Mouse (Mus musculus): Measurements from ENCODE around the gene Oser1. TPM values are rescaled to one million over a fixed set of nuclear protein-coding genes. Genes with fewer than 3 reads are reported as not detected.

Oser1 gene
- polyA plus RNA-seq, 1 experiment from 2014 or later, result 74.9 TPM

GRCm38 (mm10) chr2:163393241-163393640 lies 31.3 kb downstream of the Oser1 start:
- 88% methylated on average over 10 of the region's 10 CpGs for WGBS
- no peak for ATAC-seq (replicated peaks; ENCODE audit: low FRiP score, low read depth)
- no peak for TF ChIP-seq CTCF (IDR thresholded peaks at IDR 0.05; ENCODE audit: low read depth)
- no peak overlapping the region for H3K4me2 ChIP-seq (ENCODE audit: low read length)
- no peaks in the 10 kb centered on the region for H3K27me3 ChIP-seq (ENCODE audit: insufficient read depth, low read length)
- no peak overlapping the region for H3K9ac ChIP-seq (ENCODE audit: low read depth, low read length)
- H3K4me1 ChIP-seq (replicated peaks; ENCODE audit: insufficient read depth, low read length), result peaks cover 14% of the 10 kb centered on the region
- no peaks in the 10 kb centered on the region for H3K9me3 ChIP-seq (replicated peaks; ENCODE audit: low read length)
- no peak overlapping the region for H3K27ac ChIP-seq
- no peak for DNase-seq (ENCODE audit: low spot score)
- H3K4me3 ChIP-seq (replicated peaks; ENCODE audit: low read depth, low read length), result no peak overlapping the region
- no peaks in the 10 kb centered on the region for H3K36me3 ChIP-seq (ENCODE audit: insufficient read depth, low read length)

DNA sequence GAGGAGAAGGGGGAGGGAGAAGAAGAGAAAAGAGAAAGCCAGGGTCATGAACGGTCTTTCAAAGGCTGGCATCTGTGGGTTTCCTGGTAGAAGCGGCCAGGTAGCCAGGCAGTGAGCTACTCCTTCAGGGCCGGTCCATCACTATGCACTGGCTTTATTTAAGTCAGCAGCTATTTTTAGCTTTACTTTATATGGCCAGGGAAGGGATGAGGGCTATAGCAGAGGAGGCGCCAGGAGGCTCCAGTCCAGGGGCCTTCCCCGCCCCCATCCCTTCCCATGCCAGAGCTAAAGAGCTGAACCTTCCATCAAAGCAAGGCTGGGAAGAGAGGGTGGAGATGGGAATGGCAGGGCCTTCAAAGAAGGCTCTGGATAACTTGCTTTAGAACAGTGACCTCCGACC lies 32.1 kb downstream of the Oser1 start:
- Histone ChIP-seq H3K4me1 (replicated peaks; ENCODE audit: insufficient read depth, low read length) (peaks cover 9% of the 10 kb centered on the region; the same call in 1 of the 2 replicates), H3K9me3 (replicated peaks; ENCODE audit: low read length) (no peaks in the 10 kb centered on the region), H3K36me3 (ENCODE audit: insufficient read depth, low read length) (no peaks in the 10 kb centered on the region), H3K9ac (ENCODE audit: low read depth, low read length) (no peak overlapping the region), H3K4me2 (ENCODE audit: low read length) (no peak overlapping the region), H3K27ac (no peak overlapping the region), H3K27me3 (ENCODE audit: insufficient read depth, low read length) (no peaks in the 10 kb centered on the region), H3K4me3 (replicated peaks; ENCODE audit: low read depth, low read length) (no peak overlapping the region)
- DNase-seq (ENCODE audit: low spot score), result no peak
- 74% methylated on average over 6 of the region's 6 CpGs for WGBS
- ATAC-seq (replicated peaks; ENCODE audit: low FRiP score, low read depth), result no peak
- no peak for TF ChIP-seq CTCF (IDR thresholded peaks at IDR 0.05; ENCODE audit: low read depth)

DNA sequence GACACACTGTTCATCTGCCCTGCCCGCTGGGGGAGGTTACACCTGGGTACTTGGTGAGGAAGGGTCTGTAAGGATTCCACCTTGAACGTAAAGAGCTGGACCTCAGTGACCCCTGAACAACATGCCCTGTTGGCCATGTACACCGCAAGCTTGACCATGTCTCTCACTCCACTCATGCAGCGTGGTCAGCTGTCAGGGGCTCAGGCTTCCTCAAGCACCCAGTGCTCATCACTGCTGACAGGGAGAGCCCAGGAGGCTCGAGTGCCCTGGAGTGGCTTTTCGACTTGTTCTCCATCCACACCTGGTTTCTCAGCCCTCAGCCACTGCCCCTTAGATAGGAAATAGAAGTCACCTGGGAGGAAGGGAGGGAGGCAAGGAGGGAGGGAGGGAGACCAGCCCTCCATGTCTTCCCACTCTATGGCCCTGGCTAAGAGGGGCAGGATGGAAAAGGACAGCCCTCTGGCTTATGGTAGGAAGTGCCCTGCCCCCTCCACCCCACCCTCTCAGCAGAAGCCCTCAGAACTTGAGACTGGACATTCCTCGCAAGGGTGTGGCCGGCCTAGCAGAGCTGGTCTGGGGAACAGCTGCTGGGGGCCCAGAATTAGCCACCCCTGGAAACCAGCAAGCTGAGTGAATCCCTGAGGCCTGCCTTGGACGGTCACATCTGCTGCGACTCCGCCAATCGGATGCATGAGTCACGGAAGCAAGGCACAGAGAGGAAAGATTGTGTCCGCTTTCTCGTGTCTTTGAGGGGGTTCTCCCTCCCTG lies 37.9 kb downstream of the Oser1 start:
- ATAC-seq (replicated peaks; ENCODE audit: low FRiP score, low read depth), result no peak
- no peak for TF ChIP-seq CTCF (IDR thresholded peaks at IDR 0.05; ENCODE audit: low read depth)
- Histone ChIP-seq H3K36me3 (ENCODE audit: insufficient read depth, low read length) (no peaks in the 10 kb centered on the region), H3K4me2 (ENCODE audit: low read length) (no peak overlapping the region), H3K4me3 (replicated peaks; ENCODE audit: low read depth, low read length) (no peak overlapping the region), H3K9me3 (replicated peaks; ENCODE audit: low read length) (no peaks in the 10 kb centered on the region), H3K9ac (ENCODE audit: low read depth, low read length) (no peak overlapping the region), H3K4me1 (replicated peaks; ENCODE audit: insufficient read depth, low read length) (no peaks in the 10 kb centered on the region), H3K27ac (no peak overlapping the region), H3K27me3 (ENCODE audit: insufficient read depth, low read length) (no peaks in the 10 kb centered on the region)
- peak; percentile 29 for DNase-seq (ENCODE audit: low spot score)
- WGBS, result 70% methylated on average over 15 of the region's 15 CpGs

DNA sequence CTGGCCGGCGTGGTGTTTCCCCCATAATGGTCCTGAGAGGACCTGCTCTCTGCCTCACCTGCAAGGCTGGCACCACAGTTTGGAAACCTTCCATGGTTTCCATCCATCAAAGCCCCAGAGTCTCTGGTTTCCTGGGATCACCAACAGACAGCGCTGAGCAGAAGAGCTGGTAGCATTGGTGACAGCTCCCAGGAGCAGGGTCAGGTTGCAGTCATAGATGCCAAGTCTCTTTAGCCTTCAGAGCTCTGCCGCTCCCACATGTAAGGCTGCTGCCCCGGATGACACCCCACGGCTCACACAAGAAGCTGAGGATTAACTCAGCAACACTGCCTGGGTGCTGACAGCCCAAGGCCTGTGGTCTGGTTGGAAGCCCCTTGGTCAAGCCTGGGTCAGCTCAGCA lies 39.4 kb downstream of the Oser1 start:
- WGBS, result 63% methylated on average over 6 of the region's 6 CpGs
- no peak for DNase-seq (ENCODE audit: low spot score)
- no peaks in the 10 kb centered on the region for H3K36me3 ChIP-seq (ENCODE audit: insufficient read depth, low read length)
- H3K27ac ChIP-seq, result no peak overlapping the region
- H3K9ac ChIP-seq (ENCODE audit: low read depth, low read length), result no peak overlapping the region
- TF ChIP-seq CTCF (IDR thresholded peaks at IDR 0.05; ENCODE audit: low read depth), result no peak
- ATAC-seq (replicated peaks; ENCODE audit: low FRiP score, low read depth), result no peak
- no peaks in the 10 kb centered on the region for H3K9me3 ChIP-seq (replicated peaks; ENCODE audit: low read length)
- H3K27me3 ChIP-seq (ENCODE audit: insufficient read depth, low read length), result no peaks in the 10 kb centered on the region
- H3K4me2 ChIP-seq (ENCODE audit: low read length), result no peak overlapping the region
- no peaks in the 10 kb centered on the region for H3K4me1 ChIP-seq (replicated peaks; ENCODE audit: insufficient read depth, low read length)
- no peak overlapping the region for H3K4me3 ChIP-seq (replicated peaks; ENCODE audit: low read depth, low read length)

- peaks cover 4% of the 10 kb centered on the region; the same call in 1 of the 2 replicates for H3K27me3 ChIP-seq (ENCODE audit: insufficient read depth, low read length)
- no peaks in the 10 kb centered on the region for H3K9me3 ChIP-seq (replicated peaks; ENCODE audit: low read length)
- DNase-seq (ENCODE audit: low spot score) (no peak), ATAC-seq (replicated peaks; ENCODE audit: low FRiP score, low read depth) (no peak)
- TF ChIP-seq CTCF (IDR thresholded peaks at IDR 0.05; ENCODE audit: low read depth), result no peak
- WGBS, result 82% methylated on average over 8 of the region's 8 CpGs
- H3K36me3 ChIP-seq (ENCODE audit: insufficient read depth, low read length), result no peaks in the 10 kb centered on the region
- H3K4me2 ChIP-seq (ENCODE audit: low read length), result no peak overlapping the region
- no peak overlapping the region for H3K4me3 ChIP-seq (replicated peaks; ENCODE audit: low read depth, low read length)
- H3K27ac ChIP-seq, result no peak overlapping the region
- no peaks in the 10 kb centered on the region for H3K4me1 ChIP-seq (replicated peaks; ENCODE audit: insufficient read depth, low read length)
- no peak overlapping the region for H3K9ac ChIP-seq (ENCODE audit: low read depth, low read length)
Measured at GRCm38 (mm10) chr2:163381246-163381645, 43.3 kb downstream of the Oser1 start.

- Histone ChIP-seq H3K27ac (no peak overlapping the region), H3K9ac (ENCODE audit: low read depth, low read length) (no peak overlapping the region), H3K9me3 (replicated peaks; ENCODE audit: low read length) (no peaks in the 10 kb centered on the region), H3K4me3 (replicated peaks; ENCODE audit: low read depth, low read length) (no peak overlapping the region), H3K4me1 (replicated peaks; ENCODE audit: insufficient read depth, low read length) (no peaks in the 10 kb centered on the region), H3K36me3 (ENCODE audit: insufficient read depth, low read length) (0 out of 2 replicates have a peak, but pooled peaks cover 3% of the 10 kb centered on the region), H3K27me3 (ENCODE audit: insufficient read depth, low read length) (peaks cover 9% of the 10 kb centered on the region; the same call in 1 of the 2 replicates), H3K4me2 (ENCODE audit: low read length) (no peak overlapping the region)
- WGBS, result 77% methylated on average over 5 of the region's 5 CpGs
- ATAC-seq (replicated peaks; ENCODE audit: low FRiP score, low read depth), result no peak
- DNase-seq (ENCODE audit: low spot score), result no peak
- TF ChIP-seq CTCF (IDR thresholded peaks at IDR 0.05; ENCODE audit: low read depth), result no peak
Measured at GRCm38 (mm10) chr2:163379366-163379765, 45.1 kb downstream of the Oser1 start.

All from kidney, postnatal 0 days (tissue).